Mouse (Mus musculus) thymus, adult 2 months (tissue): ENCODE measurements around the gene Ndufs5.

Experiments
- CTCF ChIP-seq: fragments of 200-500 bp; IDR thresholded peaks from 2 replicates; pipeline ENCODE4 v1.5.1; 2012; ENCODE audit warnings: mild to moderate bottlenecking, control low read depth, low read length, moderate library complexity, borderline replicate concordance; ENCODE audit not compliant: control insufficient read depth, poor library complexity, insufficient read depth; ENCODE audit errors: extremely low read depth
- POLR2A ChIP-seq: fragments of 200-500 bp; IDR thresholded peaks from 2 replicates; pipeline ENCODE4 v1.6.1; 2012; ENCODE audit warnings: mild to moderate bottlenecking, low read length, control low read depth, moderate library complexity; ENCODE audit not compliant: control insufficient read depth, poor library complexity, insufficient read depth; ENCODE audit errors: extremely low read depth

GRCm38 (mm10) chr4:123685506-123686242 is 32.3 kb downstream of the Ndufs5 start:
- no peak for TF ChIP-seq CTCF
- TF ChIP-seq POLR2A, result no peak
